Comparison of ENCODE assay signal across 18 mouse cellular contexts in the genomic region with DNA sequence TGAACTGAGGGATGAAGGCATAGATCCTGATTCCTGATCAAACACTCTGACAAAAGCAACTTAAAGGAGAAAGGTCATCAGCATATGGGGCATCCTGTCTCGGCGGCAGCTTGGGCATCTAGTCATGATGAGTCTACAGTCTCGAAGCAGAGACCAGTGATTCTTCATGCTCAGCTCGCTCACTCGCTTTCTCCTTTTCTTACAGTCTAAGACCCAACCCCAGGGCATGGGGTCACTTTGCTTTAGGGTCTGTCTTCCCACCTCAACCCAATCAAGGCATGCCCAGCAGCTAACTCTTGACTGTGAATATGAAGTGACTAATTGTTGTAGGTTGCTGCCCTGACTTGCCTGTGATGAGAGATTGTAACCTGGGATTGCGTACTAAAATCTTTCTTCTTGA.
"Had no signal": no experiment of that assay in that cellular context is flagged by ENCODE, and none has a peak within 500 bp of the region (broad histone marks: within the 10 kb centered on the region; RNA-seq: fewer than 3 reads in every experiment).

No protein-coding gene starts in this region.

- DNase-seq: lung, adult 18-20 months; lung, embryonic 14.5 days; lung, postnatal 10 days; lung, postnatal 4 days; retina, postnatal 1 day; right cerebral cortex, adult 18-20 months; right cerebral cortex, postnatal 25 days; right cerebral cortex, postnatal 4 days; spleen, adult 18-20 months; thymus, adult 18-20 months; thymus, postnatal 14 days; thymus, postnatal 36 days had no signal

- H3K27ac ChIP-seq: midbrain, embryonic 10.5 days; midbrain, embryonic 13.5 days; neural tube, embryonic 13.5 days; neural tube, embryonic 15.5 days had no signal

- H3K9ac ChIP-seq: lung, embryonic 14.5 days; midbrain, embryonic 13.5 days; neural tube, embryonic 13.5 days; neural tube, embryonic 15.5 days had no signal

- H3K4me3 ChIP-seq: midbrain, embryonic 10.5 days; midbrain, embryonic 13.5 days; myocyte; neural tube, embryonic 13.5 days; neural tube, embryonic 15.5 days had no signal

- H3K36me3 ChIP-seq: midbrain, embryonic 10.5 days; midbrain, embryonic 13.5 days; neural tube, embryonic 13.5 days; neural tube, embryonic 15.5 days had no signal

- ATAC-seq: midbrain, embryonic 13.5 days; midbrain, embryonic 16.5 days had no signal

- H3K4me2 ChIP-seq: lung, embryonic 14.5 days; midbrain, embryonic 13.5 days; neural tube, embryonic 13.5 days; neural tube, embryonic 15.5 days had no signal

- H3K9me3 ChIP-seq: midbrain, embryonic 10.5 days; neural tube, embryonic 13.5 days; neural tube, embryonic 15.5 days had no signal

- H3K27me3 ChIP-seq: midbrain, embryonic 13.5 days; neural tube, embryonic 13.5 days; neural tube, embryonic 15.5 days had no signal
